Mouse (Mus musculus) ES-E14 (cell line): ENCODE results near the gene Agk. TPM values are rescaled to one million over a fixed set of nuclear protein-coding genes. Genes with fewer than 3 reads are reported as not detected.

Source experiments
- DNase-seq: peaks from one replicate; pipeline ENCODE4 v3.0.0-alpha.2; 2013; ENCODE audit warnings: low read depth, low spot score
- H3K27ac ChIP-seq: 2 replicates; pipeline ENCODE4 v1.5.1; 2012; ENCODE audit warnings: low read depth, mild to moderate bottlenecking, low read length, moderate library complexity, mixed read lengths; ENCODE audit not compliant: poor library complexity, insufficient read depth, severe bottlenecking
- H3K36me3 ChIP-seq: 2 replicates; pipeline ENCODE4 v1.6.1; 2012; ENCODE audit warnings: mild to moderate bottlenecking, low read length, moderate library complexity, mixed read lengths; ENCODE audit not compliant: control insufficient read depth, poor library complexity, insufficient read depth, severe bottlenecking
- H3K4me1 ChIP-seq, 2 experiments: fragments of 150-350 bp in 1 of 2; sonication (generic) in 1 of 2; 2 replicates each; pipeline ENCODE4 v1.6.1; 2012; ENCODE audit warnings: low read length in 2 of 2, mild to moderate bottlenecking in 1 of 2, mixed read lengths in 1 of 2; ENCODE audit not compliant: control insufficient read depth in 2 of 2, insufficient read depth in 2 of 2, poor library complexity in 1 of 2
- H3K4me3 ChIP-seq, 2 experiments: fragments of 150-350 bp in 1 of 2; sonication (generic) in 1 of 2; 2 replicates each; pipeline ENCODE4 v1.5.1; 2012; ENCODE audit warnings: low read length in 2 of 2, low read depth in 1 of 2, mild to moderate bottlenecking in 1 of 2, mixed read lengths in 1 of 2; ENCODE audit not compliant: insufficient read depth in 1 of 2, poor library complexity in 1 of 2, severe bottlenecking in 1 of 2
- H3K9ac ChIP-seq: 2 replicates; pipeline ENCODE4 v1.6.1; 2012; ENCODE audit warnings: low read depth, mild to moderate bottlenecking, low read length, mixed read lengths; ENCODE audit not compliant: poor library complexity, insufficient read depth, severe bottlenecking
- H3K9me3 ChIP-seq: fragments of 150-350 bp; sonication (generic); 2 replicates; pipeline ENCODE4 v1.6.1; 2012; ENCODE audit warnings: low read depth, mild to moderate bottlenecking, low read length; ENCODE audit not compliant: control insufficient read depth, insufficient read depth
- CHD2 ChIP-seq: IDR thresholded peaks from 2 replicates; pipeline ENCODE4 v1.6.1; 2014; ENCODE audit warnings: mild to moderate bottlenecking, low read depth, low read length, inconsistent platforms
- HCFC1 ChIP-seq: IDR thresholded peaks from 2 replicates; pipeline ENCODE4 v1.6.1; 2012; ENCODE audit warnings: low read length, inconsistent platforms, borderline replicate concordance; ENCODE audit not compliant: insufficient read depth
- MAFK ChIP-seq: IDR thresholded peaks from 2 replicates; pipeline ENCODE4 v1.6.1; 2014; ENCODE audit warnings: mild to moderate bottlenecking, low read depth, low read length, inconsistent platforms; ENCODE audit not compliant: insufficient read depth
- ZC3H11A ChIP-seq: IDR thresholded peaks from 2 replicates; pipeline ENCODE4 v1.6.1; 2012; ENCODE audit warnings: low read depth, mild to moderate bottlenecking, inconsistent platforms, low read length, borderline replicate concordance
- ZNF384 ChIP-seq: IDR thresholded peaks from 2 replicates; pipeline ENCODE4 v1.6.1; 2012; ENCODE audit warnings: low read depth, low read length, inconsistent platforms
- in situ Hi-C, 2 experiments: fragments of 600-800 bp; cut with MboI; formaldehyde crosslinking; loops; one replicate each; pipeline ENCODE4 v1.15.1; 2025; ENCODE audit warnings: low sequenced_read_pairs in 2 of 2, inconsistent platforms in 1 of 2; ENCODE audit not compliant: unreplicated experiment in 2 of 2
- total RNA-seq: library from RNA; depleted of rRNA; stranded (reverse); fragments of 300-350 nt; gene quantifications from 2 replicates; pipeline ENCODE4 v1.2.3, GENCODE M21; 2012

The Agk gene
- total RNA-seq, 1 experiment, result 39.2 TPM

- Histone ChIP-seq H3K27ac (no peak overlapping the region), H3K4me1 (no peaks in the 10 kb centered on the region)
Measured at GRCm38 (mm10) chr6:40435151-40436046, 110.4 kb downstream of the Agk start.

DNA sequence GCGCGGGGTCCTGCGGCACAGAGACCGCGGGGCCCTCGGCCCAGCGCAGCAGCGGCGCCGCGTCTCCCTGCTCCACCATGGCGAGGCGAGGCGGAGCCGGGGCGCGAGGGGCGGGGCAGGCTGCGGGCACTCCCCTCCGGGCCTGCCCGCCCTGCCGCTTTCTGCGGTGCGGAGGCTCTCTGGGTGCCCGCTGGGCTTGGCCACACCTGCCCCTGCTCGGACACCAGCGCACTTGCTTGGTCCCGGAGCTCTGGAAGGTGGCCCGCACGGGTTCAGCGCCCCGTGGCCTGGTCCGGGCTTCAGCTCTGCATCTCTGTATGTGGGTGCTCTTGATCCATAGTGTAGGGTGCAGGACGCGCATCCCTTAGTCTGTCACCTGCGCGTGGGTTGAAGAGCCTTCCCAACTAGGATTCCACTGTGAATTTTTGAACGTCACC lies 111.1 kb downstream of the Agk start, which contains the start of gene E330009J07Rik:
TSS of gene E330009J07Rik (minus strand) at position 89 of the 437 bp plus-strand sequence.
- no peak within 1 kb of the TSS for H3K27ac ChIP-seq
- H3K4me1 ChIP-seq, result no peaks in the 10 kb centered on the region
- in situ Hi-C loops, result no loop called here
- no peaks in the 10 kb centered on the region for H3K9me3 ChIP-seq
- H3K4me3 ChIP-seq, result peak within 1 kb of the TSS; percentile 77 to 96
- no peaks in the 10 kb centered on the region for H3K36me3 ChIP-seq
- TF ChIP-seq ZC3H11A (no peak), MAFK (no peak), HCFC1 (no peak), ZNF384 (no peak), CHD2 (no peak)
- H3K9ac ChIP-seq, result peak within 1 kb of the TSS; percentile 75
- peak; percentile 20 for DNase-seq

More at GRCm38 (mm10) chr6:40435151-40436046, 110.4 kb downstream of the Agk start:
- H3K4me3 ChIP-seq, result peak overlapping the region; percentile 77 to 96
- H3K9me3 ChIP-seq, result no peaks in the 10 kb centered on the region
- TF ChIP-seq MAFK, result no peak
- TF ChIP-seq CHD2, result no peak
- no peak for TF ChIP-seq ZC3H11A
- TF ChIP-seq HCFC1, result no peak
- no peak for TF ChIP-seq ZNF384
- no peaks in the 10 kb centered on the region for H3K36me3 ChIP-seq
- in situ Hi-C loops, result no loop called here
- DNase-seq, result peak; percentile 19
- peak overlapping the region; percentile 75 for H3K9ac ChIP-seq

GRCm38 (mm10) chr6:40438936-40439335 lies 114.0 kb downstream of the Agk start, which contains the start of gene Wee2:
Gene Wee2, plus strand, starts transcription at chr6:40439088.
- Histone ChIP-seq H3K9ac (no peak within 1 kb of the TSS), H3K4me1 (peaks cover 0 to 2% of the 10 kb centered on the region in 2 experiments; a peak in 1 of 4 replicates), H3K36me3 (no peaks in the 10 kb centered on the region), H3K9me3 (no peaks in the 10 kb centered on the region), H3K27ac (no peak within 1 kb of the TSS), H3K4me3 (no peak within 1 kb of the TSS)
- DNase-seq, result no peak
- in situ Hi-C loops, result no loop called here
- TF ChIP-seq CHD2, result no peak
- TF ChIP-seq ZNF384, result no peak
- no peak for TF ChIP-seq HCFC1
- TF ChIP-seq MAFK, result no peak
- TF ChIP-seq ZC3H11A, result no peak

- in situ Hi-C loops, result no loop called here
- no peaks in the 10 kb centered on the region for H3K36me3 ChIP-seq
- no peak overlapping the region for H3K27ac ChIP-seq
- TF ChIP-seq ZC3H11A, result no peak
- TF ChIP-seq CHD2, result no peak
- TF ChIP-seq ZNF384, result no peak
- TF ChIP-seq MAFK, result no peak
- TF ChIP-seq HCFC1, result no peak
- no peaks in the 10 kb centered on the region for H3K9me3 ChIP-seq
- H3K9ac ChIP-seq, result no peak overlapping the region
- DNase-seq, result no peak
- H3K4me1 ChIP-seq, result peaks cover 0 to 2% of the 10 kb centered on the region in 2 experiments; a peak in 1 of 4 replicates
- H3K4me3 ChIP-seq, result no peak overlapping the region
Measured at GRCm38 (mm10) chr6:40439731-40440130, 114.8 kb downstream of the Agk start.
